In genomic region chr8:69654358-69654981, GRCm38 (mm10) we compare ENCODE assay signal across 8 mouse cellular contexts. TPM values are rescaled to one million over a fixed set of nuclear protein-coding genes. Genes with fewer than 3 reads are reported as not detected.
DNase-seq lines count a peak whose midpoint lies in the region; ATAC-seq lines count a peak whose summit lies in the region.

Zfp964 (plus strand) TSS chr8:69654479.

- ATAC-seq in hindbrain, embryonic 11.5 days (ENCODE audit: low FRiP score) = peak; percentile 100

- H3K4me1 ChIP-seq in hindbrain, embryonic 11.5 days (replicated peaks; ENCODE audit: control insufficient read depth, insufficient read depth, low read length) = 0 out of 2 replicates have a peak, but pooled peaks cover 2% of the 10 kb centered on the region

- peak; percentile 95 for DNase-seq in Muller cell, postnatal 12 days (ENCODE audit: inconsistent ontology term)
- DNase-seq in cerebellum, adult 9-11 months = peak; percentile 93
- DNase-seq in frontal cortex, adult 2 months (ENCODE audit: extremely low spot score in 1 of 2, low spot score in 1 of 2) = peak; percentile 86 to 96
- DNase-seq in hindbrain, embryonic 11.5 days (ENCODE audit: low spot score) = peak; percentile 94
- peak; percentile 94 to 96 for DNase-seq in layer of hippocampus, postnatal 10 days (ENCODE audit: low spot score in 2 of 2)
- DNase-seq in lung, postnatal 10 days = peak; percentile 96
- peak; percentile 91 for DNase-seq in ovary, postnatal 36 days (ENCODE audit: low spot score)
- DNase-seq in thymus, postnatal 25 days = peak; percentile 84

- no peaks in the 10 kb centered on the region for H3K36me3 ChIP-seq in hindbrain, embryonic 11.5 days (ENCODE audit: control insufficient read depth, insufficient read depth, low read length)

- no peaks in the 10 kb centered on the region for H3K27me3 ChIP-seq in hindbrain, embryonic 11.5 days (ENCODE audit: control insufficient read depth, insufficient read depth, low read length)

- WGBS in hindbrain, embryonic 11.5 days = under 1% methylated on average over 55 of the region's 55 CpGs

- peak within 1 kb of the TSS; percentile 77 for H3K9ac ChIP-seq in hindbrain, embryonic 11.5 days (ENCODE audit: low read depth, low read length)

- H3K9me3 ChIP-seq in hindbrain, embryonic 11.5 days (ENCODE audit: control insufficient read depth, low read length) = no peaks in the 10 kb centered on the region

- peak within 1 kb of the TSS; percentile 51 for H3K4me3 ChIP-seq in hindbrain, embryonic 11.5 days (ENCODE audit: low read depth, low read length)

- peak within 1 kb of the TSS; percentile 92 for H3K4me2 ChIP-seq in hindbrain, embryonic 11.5 days (replicated peaks; ENCODE audit: low read depth, low read length)

- peak within 1 kb of the TSS; percentile 72 for H3K27ac ChIP-seq in hindbrain, embryonic 11.5 days (ENCODE audit: low read depth, low read length)

RNA-seq across cellular contexts. Expression of gene Zfp964, which starts in this region (rescaled TPM):
- 2.7 and 2.9 TPM in 2 replicates for polyA plus RNA-seq in frontal cortex, adult 2 months (2012; rRNA removed)
- 2.3 and 3.1 TPM in 2 replicates for polyA plus RNA-seq in hindbrain, embryonic 11.5 days (2014; fragmentation: Nextera tagmentation; extraction: Ambion mirVana)
- total RNA-seq in layer of hippocampus, postnatal 10 days (2021) = 1 to 10 TPM; 3.4 to 3.7 TPM

Comparison
In these comparisons a context has a peak if more than half of its experiments do, and no peak if none do; other contexts are left out.
1. Peak in every context shown above with its lines: DNase-seq, ATAC-seq, H3K4me3 ChIP-seq and H3K27ac ChIP-seq.